Mouse (Mus musculus): ENCODE data around the gene Pbld1. TPM values are rescaled to one million over a fixed set of nuclear protein-coding genes. Genes with fewer than 3 reads are reported as not detected.

The Pbld1 gene
- polyA plus RNA-seq, 1 experiment from 2014 or later, result 1.3 TPM

- no peaks in the 10 kb centered on the region for H3K9me3 ChIP-seq
- WGBS, result 50% methylated on average over 6 of the region's 6 CpGs
Observed at GRCm38 (mm10) chr10:63025491-63026011, 34.4 kb upstream of the Pbld1 start.

GRCm38 (mm10) chr10:63026156-63026794 is 33.7 kb upstream of the Pbld1 start:
- peaks cover 25% of the 10 kb centered on the region for H3K4me1 ChIP-seq
- 31% methylated on average over 8 of the region's 8 CpGs for WGBS
- H3K9ac ChIP-seq, result no peak overlapping the region
- H3K36me3 ChIP-seq, result no peaks in the 10 kb centered on the region
- H3K27ac ChIP-seq, result no peak overlapping the region
- no peaks in the 10 kb centered on the region for H3K9me3 ChIP-seq
- no peak for ATAC-seq (ENCODE audit: low FRiP score, low read depth)
- H3K4me2 ChIP-seq (replicated peaks), result peak overlapping the region; percentile 34; the same call in 1 of the 2 replicates
- no peak overlapping the region for H3K4me3 ChIP-seq
- H3K27me3 ChIP-seq, result no peaks in the 10 kb centered on the region

More at GRCm38 (mm10) chr10:63025491-63026011, 34.4 kb upstream of the Pbld1 start:
- H3K4me1 ChIP-seq, result peaks cover 33% of the 10 kb centered on the region
- 0 out of 2 replicates have a peak overlapping the region, but pooled peaks have one; percentile 8 for H3K9ac ChIP-seq
- ATAC-seq (ENCODE audit: low FRiP score, low read depth), result no peak
- H3K27me3 ChIP-seq, result no peaks in the 10 kb centered on the region
- no peaks in the 10 kb centered on the region for H3K36me3 ChIP-seq
- peak overlapping the region; percentile 91; the same call in 1 of the 2 replicates for H3K4me3 ChIP-seq
- H3K27ac ChIP-seq, result peak overlapping the region; percentile 100; the same call in 1 of the 2 replicates
- H3K4me2 ChIP-seq (replicated peaks), result peak overlapping the region; percentile 66

DNA sequence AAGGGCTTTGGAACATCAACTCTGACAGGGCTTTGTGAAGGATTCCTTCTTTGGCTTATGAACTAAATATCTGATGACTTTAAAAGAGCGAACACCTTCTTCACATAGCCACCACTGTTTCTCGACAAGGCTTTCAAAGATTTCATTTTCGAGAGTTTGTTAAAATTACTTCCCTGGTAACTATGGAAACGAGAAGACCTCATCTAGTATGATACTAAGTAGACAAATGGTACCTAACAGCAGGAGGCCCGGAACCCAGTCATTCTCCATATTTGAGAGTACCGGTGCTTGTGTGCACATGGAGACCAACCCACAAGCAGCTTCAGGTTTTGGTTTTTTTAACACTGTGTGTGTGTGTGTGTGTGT is 33.2 kb upstream of the Pbld1 start:
- 85% methylated on average over 6 of the region's 6 CpGs for WGBS
- H3K4me1 ChIP-seq, result peaks cover 20% of the 10 kb centered on the region
- H3K9me3 ChIP-seq, result no peaks in the 10 kb centered on the region
- ATAC-seq (ENCODE audit: low FRiP score, low read depth), result no peak
- no peaks in the 10 kb centered on the region for H3K36me3 ChIP-seq
- 0 out of 2 replicates have a peak overlapping the region, but pooled peaks have one; percentile 34 for H3K4me2 ChIP-seq (replicated peaks)
- H3K9ac ChIP-seq, result no peak overlapping the region
- H3K27me3 ChIP-seq, result no peaks in the 10 kb centered on the region
- H3K27ac ChIP-seq, result no peak overlapping the region
- no peak overlapping the region for H3K4me3 ChIP-seq

DNA sequence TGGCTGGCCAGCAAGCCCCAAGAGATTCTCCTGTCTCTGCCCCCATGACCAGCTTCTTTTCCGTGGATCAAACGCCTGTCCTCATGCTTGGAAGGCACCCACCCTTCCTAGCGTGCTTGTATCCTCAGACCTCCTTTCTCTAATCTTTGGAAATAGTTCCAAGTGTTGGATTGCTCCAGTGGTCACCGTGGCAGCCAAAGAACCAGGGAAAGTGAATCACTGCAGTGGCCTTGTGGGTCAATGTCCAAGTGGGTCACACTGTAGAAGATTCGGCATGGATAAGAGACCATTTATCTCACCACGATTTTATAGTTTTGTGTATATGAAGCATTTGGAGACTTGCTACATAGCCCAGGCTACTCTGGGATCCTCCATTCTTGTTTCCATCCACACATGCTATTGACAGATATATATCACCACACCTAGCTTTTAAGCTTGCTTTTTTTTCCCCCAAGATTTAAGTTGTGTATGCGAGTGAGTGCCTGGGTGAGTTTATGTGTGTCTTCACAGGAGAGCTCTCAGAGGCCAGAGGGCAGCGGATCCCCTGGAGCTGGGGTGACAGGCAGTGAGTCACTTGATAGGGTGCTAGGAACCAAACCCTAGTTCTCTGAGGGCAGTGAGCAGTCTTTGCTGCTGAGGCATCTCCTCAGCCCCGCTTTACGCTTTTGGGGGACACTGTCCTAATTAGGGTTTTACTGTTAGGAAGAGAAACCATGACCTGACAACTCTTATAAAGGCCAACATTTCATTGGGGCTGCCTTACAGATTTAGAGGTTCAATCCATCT is 32.4 kb upstream of the Pbld1 start:
- 94% methylated on average over 10 of the region's 10 CpGs for WGBS
- Histone ChIP-seq H3K4me1 (peaks cover 17% of the 10 kb centered on the region), H3K27me3 (no peaks in the 10 kb centered on the region), H3K4me3 (no peak overlapping the region), H3K9me3 (no peaks in the 10 kb centered on the region), H3K36me3 (no peaks in the 10 kb centered on the region), H3K27ac (no peak overlapping the region), H3K9ac (no peak overlapping the region), H3K4me2 (replicated peaks) (no peak overlapping the region)
- no peak for ATAC-seq (ENCODE audit: low FRiP score, low read depth)

GRCm38 (mm10) chr10:63028396-63028795 is 31.6 kb upstream of the Pbld1 start:
- H3K27me3 ChIP-seq, result no peaks in the 10 kb centered on the region
- ATAC-seq (ENCODE audit: low FRiP score, low read depth), result no peak
- H3K4me3 ChIP-seq, result no peak overlapping the region
- no peaks in the 10 kb centered on the region for H3K36me3 ChIP-seq
- no peak overlapping the region for H3K27ac ChIP-seq
- H3K9ac ChIP-seq, result no peak overlapping the region
- no peaks in the 10 kb centered on the region for H3K9me3 ChIP-seq
- 66% methylated on average over 4 of the region's 4 CpGs for WGBS
- peaks cover 17% of the 10 kb centered on the region for H3K4me1 ChIP-seq
- H3K4me2 ChIP-seq (replicated peaks), result no peak overlapping the region

- H3K9ac ChIP-seq, result no peak overlapping the region
- H3K36me3 ChIP-seq, result no peaks in the 10 kb centered on the region
- WGBS, result 78% methylated on average over 3 of the region's 3 CpGs
- no peak overlapping the region for H3K4me3 ChIP-seq
- ATAC-seq (ENCODE audit: low FRiP score, low read depth), result no peak
- H3K27me3 ChIP-seq, result no peaks in the 10 kb centered on the region
- no peaks in the 10 kb centered on the region for H3K9me3 ChIP-seq
- H3K4me2 ChIP-seq (replicated peaks), result no peak overlapping the region
- no peak overlapping the region for H3K27ac ChIP-seq
- no peaks in the 10 kb centered on the region for H3K4me1 ChIP-seq
Observed at GRCm38 (mm10) chr10:63032267-63032666, 27.7 kb upstream of the Pbld1 start.

DNA sequence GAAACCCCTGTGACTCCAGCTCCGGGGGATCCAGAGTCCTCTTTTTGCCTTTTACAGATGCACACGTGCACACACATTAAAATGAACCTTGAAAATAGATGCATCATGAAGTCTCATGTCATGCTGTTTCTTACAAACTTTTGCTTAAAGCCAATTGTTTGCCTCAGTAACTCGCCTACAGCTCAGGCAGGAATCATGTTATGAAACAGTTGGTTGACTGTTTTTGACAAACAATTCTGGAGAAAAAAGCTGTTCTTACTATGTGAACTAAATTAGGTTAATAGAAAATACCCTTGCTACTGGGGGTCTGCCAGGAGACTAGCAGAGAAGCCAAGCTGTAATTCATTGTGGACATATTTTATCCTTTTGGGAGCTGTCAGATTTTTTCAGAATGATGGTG is 27.0 kb upstream of the Pbld1 start:
- no peak for ATAC-seq (ENCODE audit: low FRiP score, low read depth)
- Histone ChIP-seq H3K27ac (no peak overlapping the region), H3K27me3 (no peaks in the 10 kb centered on the region), H3K4me2 (replicated peaks) (no peak overlapping the region), H3K4me3 (no peak overlapping the region), H3K9me3 (no peaks in the 10 kb centered on the region), H3K4me1 (no peaks in the 10 kb centered on the region), H3K9ac (no peak overlapping the region), H3K36me3 (no peaks in the 10 kb centered on the region)
- WGBS, result 71% methylated on average over 3 of the region's 3 CpGs

DNA sequence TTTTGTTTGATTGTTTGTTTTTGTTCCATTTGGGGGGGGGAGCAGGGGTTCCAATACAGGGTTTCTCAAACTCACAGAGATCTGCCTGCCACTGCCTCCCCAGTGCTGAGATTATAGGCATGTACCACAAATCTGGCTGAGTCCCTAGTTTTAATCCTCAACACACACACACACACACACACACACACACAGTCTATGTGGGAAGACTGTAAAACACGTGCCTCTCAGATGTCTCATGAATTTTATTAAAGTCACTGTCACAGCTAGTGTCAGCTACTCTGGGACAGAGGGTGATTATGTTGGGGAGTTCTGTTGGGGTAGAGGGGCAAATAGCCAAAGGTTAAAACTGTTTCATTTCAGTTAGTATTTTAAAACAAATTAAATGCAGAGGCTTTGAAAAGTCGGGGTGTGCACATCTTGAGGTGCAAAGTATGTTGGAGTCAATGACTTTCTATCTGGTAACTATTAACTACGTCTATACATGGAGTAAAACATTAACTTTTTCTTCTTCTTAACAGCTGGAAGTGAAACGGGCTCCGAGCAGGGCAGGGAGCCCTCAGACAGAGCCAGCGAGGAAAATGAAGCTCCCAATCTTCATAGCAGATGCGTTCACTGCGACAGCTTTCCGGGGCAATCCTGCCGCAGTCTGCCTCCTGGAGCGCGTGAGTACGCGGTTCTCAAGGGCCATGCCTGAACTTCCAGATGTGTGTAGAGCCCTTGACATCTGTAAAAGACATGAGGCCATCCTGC is 21.2 kb upstream of the Pbld1 start:
- Histone ChIP-seq H3K4me3 (no peak overlapping the region), H3K27ac (no peak overlapping the region), H3K4me1 (no peaks in the 10 kb centered on the region), H3K9me3 (no peaks in the 10 kb centered on the region), H3K27me3 (no peaks in the 10 kb centered on the region), H3K9ac (no peak overlapping the region), H3K36me3 (no peaks in the 10 kb centered on the region), H3K4me2 (replicated peaks) (no peak overlapping the region)
- 70% methylated on average over 14 of the region's 14 CpGs for WGBS
- no peak for ATAC-seq (ENCODE audit: low FRiP score, low read depth)

DNA sequence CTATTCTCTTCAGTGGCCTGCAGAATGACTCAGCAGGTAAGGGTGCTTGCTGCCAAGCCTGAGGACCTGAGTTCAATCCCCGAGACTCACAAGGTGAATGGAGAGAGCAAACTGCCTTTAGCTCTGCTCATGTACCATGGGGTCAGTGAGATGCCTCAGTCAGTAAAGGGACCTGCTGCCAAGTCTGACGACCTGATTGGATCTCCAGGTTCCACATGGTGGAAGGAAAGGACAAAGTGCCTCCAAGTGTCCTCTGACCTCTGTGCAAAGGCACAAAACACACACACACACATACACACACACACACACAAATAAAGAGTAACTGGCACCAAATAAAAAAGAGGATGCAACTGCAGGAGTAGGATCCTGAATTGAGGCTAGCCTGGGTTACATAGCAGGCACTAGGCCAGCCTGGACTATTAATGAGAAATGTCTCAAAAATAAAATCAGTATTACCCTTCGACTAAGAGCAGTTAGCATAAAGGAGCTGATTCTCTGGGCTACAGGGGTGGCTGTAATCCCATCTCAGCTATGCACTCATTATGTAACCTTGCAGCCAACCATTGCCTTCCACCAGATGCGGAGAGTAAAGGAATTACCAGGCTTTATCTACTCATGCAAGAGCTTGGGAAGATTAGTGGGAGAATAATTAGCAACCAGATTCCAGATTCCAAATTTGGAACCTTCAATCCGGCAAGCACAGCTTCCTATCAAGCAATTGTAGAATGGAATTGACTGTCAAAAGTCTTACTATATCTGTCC is 19.9 kb upstream of the Pbld1 start:
- 78% methylated on average over 5 of the region's 5 CpGs for whole genome bisulfite sequencing
- H3K9ac ChIP-seq, result no peak overlapping the region
- no peak overlapping the region for H3K4me3 ChIP-seq
- no peak overlapping the region for H3K4me2 ChIP-seq (replicated peaks)
- ATAC-seq (ENCODE audit: low FRiP score, low read depth), result no peak
- H3K9me3 ChIP-seq, result no peaks in the 10 kb centered on the region
- H3K36me3 ChIP-seq, result no peaks in the 10 kb centered on the region
- no peaks in the 10 kb centered on the region for H3K27me3 ChIP-seq
- no peaks in the 10 kb centered on the region for H3K4me1 ChIP-seq
- H3K27ac ChIP-seq, result no peak overlapping the region

DNA sequence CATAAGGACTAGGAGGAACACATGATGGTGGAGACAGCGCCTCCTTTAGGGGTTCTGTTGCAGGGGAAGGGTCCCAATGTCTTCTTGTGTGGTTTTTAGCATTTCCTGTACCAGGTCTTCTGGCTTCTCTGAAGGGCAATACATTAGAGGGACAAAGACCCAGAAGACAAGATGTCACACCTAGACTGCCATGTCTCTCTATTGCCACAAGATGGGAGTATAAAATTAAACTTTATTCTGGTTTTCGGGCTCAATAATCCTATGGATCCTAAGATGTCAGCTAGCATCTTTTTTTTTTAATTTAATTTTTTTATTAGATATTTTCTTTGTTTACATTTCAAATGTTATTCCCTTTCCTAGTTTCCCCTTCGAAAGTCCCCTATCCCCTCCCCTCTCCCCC is 16.8 kb upstream of the Pbld1 start:
- Histone ChIP-seq H3K4me2 (replicated peaks) (no peak overlapping the region), H3K9me3 (no peaks in the 10 kb centered on the region), H3K4me1 (no peaks in the 10 kb centered on the region), H3K9ac (no peak overlapping the region), H3K27me3 (no peaks in the 10 kb centered on the region), H3K36me3 (no peaks in the 10 kb centered on the region), H3K27ac (no peak overlapping the region), H3K4me3 (no peak overlapping the region)
- no peak for ATAC-seq (ENCODE audit: low FRiP score, low read depth)
- WGBS, result 69% methylated on average over 3 of the region's 3 CpGs

GRCm38 (mm10) chr10:63047751-63048150 is 12.2 kb upstream of the Pbld1 start:
- no peaks in the 10 kb centered on the region for H3K9me3 ChIP-seq
- H3K27me3 ChIP-seq, result no peaks in the 10 kb centered on the region
- no peak overlapping the region for H3K4me2 ChIP-seq (replicated peaks)
- H3K36me3 ChIP-seq, result no peaks in the 10 kb centered on the region
- H3K4me1 ChIP-seq, result no peaks in the 10 kb centered on the region
- no peak overlapping the region for H3K4me3 ChIP-seq
- 93% methylated on average over 8 of the region's 8 CpGs for WGBS
- no peak overlapping the region for H3K9ac ChIP-seq
- H3K27ac ChIP-seq, result no peak overlapping the region
- no peak for ATAC-seq (ENCODE audit: low FRiP score, low read depth)

All from limb, embryonic 13.5 days (tissue).